Mouse (Mus musculus): ENCODE results near the gene Fbxl17. TPM values are rescaled to one million over a fixed set of nuclear protein-coding genes. Genes with fewer than 3 reads are reported as not detected.

Gene Fbxl17
- polyA plus RNA-seq, 1 experiment from 2014 or later = 3.8 TPM

DNA sequence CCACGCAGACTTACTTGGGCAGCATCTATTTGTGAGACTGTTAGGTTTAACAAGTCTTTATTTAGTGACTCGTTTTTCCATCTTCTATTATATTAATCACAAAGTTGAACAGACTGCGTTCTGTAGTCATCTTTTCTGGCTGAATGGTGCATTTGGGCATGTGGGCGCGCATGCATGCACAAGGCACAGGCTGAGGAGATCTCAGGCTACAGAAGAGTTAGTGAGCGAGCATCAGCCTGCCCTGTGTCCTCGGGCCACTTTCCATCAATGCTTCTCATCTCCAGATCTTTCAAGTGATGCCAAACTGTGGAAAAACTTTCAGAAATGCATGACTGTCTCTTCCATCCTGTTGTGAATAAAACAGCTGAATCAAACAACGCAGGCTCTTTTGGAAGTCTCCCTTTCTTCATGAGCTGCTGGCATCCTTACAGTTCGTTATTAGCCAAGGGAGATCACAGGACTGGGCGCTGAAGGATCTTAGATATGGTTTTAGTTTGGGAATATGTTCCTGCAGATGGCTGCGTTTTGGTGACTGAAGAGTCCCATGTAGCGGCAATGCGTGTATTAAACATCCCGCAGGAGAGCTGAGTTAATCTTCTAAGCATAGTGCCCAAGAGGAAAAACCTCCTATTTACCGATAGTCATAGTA lies 442.0 kb downstream of the Fbxl17 start:
- H3K9me3 ChIP-seq = no peaks in the 10 kb centered on the region
- 89% methylated on average over 15 of the region's 15 CpGs for WGBS
- 0 out of 2 replicates have a peak, but pooled peaks cover 3% of the 10 kb centered on the region for H3K27me3 ChIP-seq (replicated peaks; ENCODE audit: low read depth, poor library complexity, severe bottlenecking)
- no peak overlapping the region for H3K27ac ChIP-seq (replicated peaks)
- 0 out of 2 replicates have a peak, but pooled peaks cover 2% of the 10 kb centered on the region for H3K36me3 ChIP-seq (replicated peaks)
- no peak overlapping the region for H3K4me3 ChIP-seq
- H3K4me1 ChIP-seq = no peaks in the 10 kb centered on the region
- DNase-seq (ENCODE audit: low spot score) = no peak

DNA sequence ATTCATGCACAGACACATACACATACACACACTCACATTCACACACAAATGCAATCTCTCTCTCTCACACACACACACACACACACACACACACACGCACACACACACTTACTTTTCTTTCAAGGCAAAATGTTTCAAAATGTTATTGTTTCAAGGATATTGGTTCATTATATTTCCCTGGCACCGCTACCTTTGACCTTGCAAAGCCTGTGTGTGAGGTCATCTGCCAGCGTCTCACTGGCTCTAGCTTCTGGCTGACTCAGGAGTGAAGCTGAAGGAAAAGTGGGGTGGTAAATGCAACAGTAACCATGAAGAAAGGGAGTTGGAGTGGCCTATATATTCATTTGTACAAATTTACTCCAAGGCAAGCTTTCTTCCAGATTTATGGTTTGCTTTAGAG lies 442.8 kb downstream of the Fbxl17 start:
- DNase-seq (ENCODE audit: low spot score) = no peak
- Histone ChIP-seq H3K4me1 (no peaks in the 10 kb centered on the region), H3K4me3 (no peak overlapping the region), H3K9me3 (no peaks in the 10 kb centered on the region), H3K27me3 (replicated peaks; ENCODE audit: low read depth, poor library complexity, severe bottlenecking) (0 out of 2 replicates have a peak, but pooled peaks cover 3% of the 10 kb centered on the region), H3K36me3 (replicated peaks) (0 out of 2 replicates have a peak, but pooled peaks cover 2% of the 10 kb centered on the region), H3K27ac (replicated peaks) (no peak overlapping the region)
- 84% methylated on average over 3 of the region's 3 CpGs for WGBS

DNA sequence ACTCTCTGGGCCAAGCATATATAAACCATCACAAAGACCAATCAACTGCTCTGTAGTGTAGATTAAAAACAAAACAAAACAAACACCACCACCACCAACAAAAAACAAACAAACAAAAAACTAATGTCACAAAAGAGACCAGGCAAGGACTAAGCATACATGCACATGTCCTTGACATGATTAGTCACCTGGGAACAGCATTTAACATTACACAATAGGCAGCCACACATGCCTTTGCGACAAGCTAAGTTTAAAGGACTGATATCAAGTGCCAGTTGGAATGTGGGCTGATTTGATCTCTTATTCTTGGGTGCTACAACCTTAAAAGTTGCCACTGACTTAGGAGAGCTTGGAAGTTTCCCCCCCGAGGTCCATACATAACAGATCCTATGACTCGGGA lies 446.5 kb downstream of the Fbxl17 start:
- Histone ChIP-seq H3K27me3 (replicated peaks; ENCODE audit: low read depth, poor library complexity, severe bottlenecking) (no peaks in the 10 kb centered on the region), H3K9me3 (no peaks in the 10 kb centered on the region), H3K36me3 (replicated peaks) (no peaks in the 10 kb centered on the region), H3K4me3 (no peak overlapping the region), H3K4me1 (no peaks in the 10 kb centered on the region), H3K27ac (replicated peaks) (no peak overlapping the region)
- WGBS = 87% methylated on average over 3 of the region's 3 CpGs
- no peak for DNase-seq (ENCODE audit: low spot score)

DNA sequence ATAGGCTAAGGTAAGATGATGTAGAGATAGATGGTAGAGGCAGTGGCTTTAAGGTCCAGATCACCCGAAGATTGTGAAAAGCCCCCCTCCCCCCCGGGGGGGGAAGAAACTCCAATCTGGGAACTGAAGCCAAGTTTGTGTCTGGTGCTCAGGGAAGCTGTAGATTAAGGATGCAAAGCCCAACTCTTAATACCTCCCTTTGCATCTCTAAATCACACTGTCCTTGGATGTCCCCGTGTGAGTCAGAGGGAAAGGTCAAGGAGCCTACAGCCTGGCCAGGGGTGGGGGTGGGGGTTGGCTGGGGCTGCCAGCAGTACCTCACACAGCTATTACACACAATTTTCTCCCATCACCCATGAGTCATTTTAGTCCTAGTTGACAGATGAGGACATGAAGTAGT lies 453.4 kb downstream of the Fbxl17 start:
- DNase-seq (ENCODE audit: low spot score) = no peak
- Histone ChIP-seq H3K27ac (replicated peaks) (no peak overlapping the region), H3K27me3 (replicated peaks; ENCODE audit: low read depth, poor library complexity, severe bottlenecking) (no peaks in the 10 kb centered on the region), H3K36me3 (replicated peaks) (no peaks in the 10 kb centered on the region), H3K4me3 (no peak overlapping the region), H3K4me1 (peaks cover 25% of the 10 kb centered on the region), H3K9me3 (no peaks in the 10 kb centered on the region)
- WGBS = 55% methylated on average over 3 of the region's 3 CpGs

DNA sequence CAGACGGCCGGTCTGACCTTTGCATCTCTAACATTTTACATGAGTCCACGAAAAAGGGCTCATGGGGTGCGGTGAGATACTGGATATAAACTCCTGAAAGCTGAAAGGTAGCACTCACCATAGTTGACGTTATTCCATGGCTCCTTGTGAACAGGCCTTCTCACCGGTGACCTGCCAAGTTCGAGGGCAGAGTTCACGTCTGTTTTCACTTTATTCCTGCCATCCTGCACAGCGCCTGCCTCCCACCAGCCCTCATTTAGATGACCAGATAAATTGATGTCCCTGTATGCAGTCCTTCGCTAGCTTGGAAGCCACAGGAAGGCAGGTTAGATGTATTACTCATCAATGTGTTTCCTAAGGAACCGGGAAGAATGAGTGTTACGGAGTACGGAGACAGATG lies 454.5 kb downstream of the Fbxl17 start:
- no peak overlapping the region for H3K4me3 ChIP-seq
- 61% methylated on average over 13 of the region's 13 CpGs for WGBS
- H3K36me3 ChIP-seq (replicated peaks) = no peaks in the 10 kb centered on the region
- H3K9me3 ChIP-seq = peaks cover 9% of the 10 kb centered on the region; the same call in 1 of the 2 replicates
- no peak overlapping the region for H3K27ac ChIP-seq (replicated peaks)
- peaks cover 25% of the 10 kb centered on the region for H3K4me1 ChIP-seq
- H3K27me3 ChIP-seq (replicated peaks; ENCODE audit: low read depth, poor library complexity, severe bottlenecking) = no peaks in the 10 kb centered on the region
- DNase-seq (ENCODE audit: low spot score) = no peak

DNA sequence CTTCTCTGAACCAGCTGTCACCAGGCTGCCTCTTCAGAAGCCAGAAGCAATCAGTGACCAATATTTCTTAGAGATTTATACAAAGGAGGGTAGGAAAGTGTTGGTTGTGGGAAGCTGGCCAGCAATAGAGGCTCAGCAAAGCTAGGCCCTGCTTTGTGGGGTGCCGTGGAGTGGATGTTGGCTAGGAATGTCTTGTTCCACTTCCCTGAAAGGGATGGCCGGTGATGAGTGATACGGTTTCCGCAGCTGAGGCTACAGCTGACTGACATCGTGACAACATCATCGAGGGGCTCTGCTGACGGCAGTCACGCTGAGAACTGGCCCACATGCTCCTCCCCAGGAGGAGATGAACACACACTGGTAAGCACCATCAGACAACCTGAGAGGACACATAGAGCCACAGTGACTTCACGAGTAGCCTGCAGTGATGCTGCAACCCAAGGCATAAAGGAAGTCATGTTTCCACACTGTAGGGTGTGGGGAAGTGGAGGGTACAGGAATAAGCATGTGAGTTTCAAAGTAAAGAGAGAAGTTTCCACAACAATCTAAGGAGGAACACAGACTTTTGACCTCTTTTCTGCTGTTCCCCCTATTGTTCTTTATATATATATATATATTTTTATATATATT lies 456.7 kb downstream of the Fbxl17 start:
- no peak for DNase-seq (ENCODE audit: low spot score)

DNA sequence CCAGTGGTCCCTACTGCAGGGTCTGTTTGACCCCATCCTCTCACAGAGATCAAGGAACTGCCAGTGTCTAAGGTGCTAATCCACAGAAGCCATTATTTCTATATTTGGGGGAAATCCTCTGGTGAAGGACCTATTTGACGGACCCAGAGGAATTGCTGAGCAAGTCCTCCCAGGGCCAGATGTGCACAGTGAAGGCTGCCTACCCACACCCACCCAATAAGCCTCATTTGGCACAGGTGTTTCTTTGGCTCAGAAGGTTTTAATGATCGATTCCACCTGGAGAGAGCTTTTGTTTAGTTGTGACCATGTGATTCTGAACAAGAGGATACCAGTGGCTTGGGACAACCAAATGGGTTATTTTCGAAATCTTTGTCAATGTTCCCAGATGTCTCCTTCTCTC lies 462.3 kb downstream of the Fbxl17 start:
- no peak overlapping the region for H3K27ac ChIP-seq (replicated peaks)
- H3K9me3 ChIP-seq = peaks cover 16% of the 10 kb centered on the region; the same call in 1 of the 2 replicates
- H3K27me3 ChIP-seq (replicated peaks; ENCODE audit: low read depth, poor library complexity, severe bottlenecking) = no peaks in the 10 kb centered on the region
- WGBS = 82% methylated on average over 3 of the region's 3 CpGs
- no peak overlapping the region for H3K4me3 ChIP-seq
- H3K36me3 ChIP-seq (replicated peaks) = no peaks in the 10 kb centered on the region
- H3K4me1 ChIP-seq = peaks cover 10% of the 10 kb centered on the region
- DNase-seq (ENCODE audit: low spot score) = no peak

More for the DNA sequence above, 456.7 kb downstream of the Fbxl17 start:
- H3K4me1 ChIP-seq = peaks cover 25% of the 10 kb centered on the region
- no peaks in the 10 kb centered on the region for H3K27me3 ChIP-seq (replicated peaks; ENCODE audit: low read depth, poor library complexity, severe bottlenecking)
- H3K9me3 ChIP-seq = peaks cover 16% of the 10 kb centered on the region; the same call in 1 of the 2 replicates
- no peak overlapping the region for H3K4me3 ChIP-seq
- WGBS = 88% methylated on average over 9 of the region's 9 CpGs
- no peak overlapping the region for H3K27ac ChIP-seq (replicated peaks)
- no peaks in the 10 kb centered on the region for H3K36me3 ChIP-seq (replicated peaks)

DNA sequence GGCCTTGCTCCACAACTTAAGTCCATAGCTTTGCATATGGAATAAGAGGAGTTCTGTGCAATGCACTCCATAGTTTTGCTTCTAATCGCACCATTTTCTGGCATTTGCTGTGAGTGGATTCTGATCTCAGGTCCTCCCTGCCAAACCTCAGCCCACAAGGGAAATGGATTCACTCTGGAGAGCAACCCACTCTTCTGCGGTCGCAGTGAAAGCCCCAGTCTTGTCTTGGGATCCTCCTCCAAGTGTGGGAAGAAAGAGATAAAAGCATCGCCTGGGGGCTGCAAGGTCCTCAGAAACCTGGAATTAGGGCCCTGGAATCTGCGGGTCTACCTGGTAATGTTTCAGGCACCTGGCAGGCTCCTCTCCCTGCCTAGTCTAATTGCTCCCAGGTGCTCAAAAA lies 466.7 kb downstream of the Fbxl17 start:
- no peak overlapping the region for H3K27ac ChIP-seq (replicated peaks)
- WGBS = 72% methylated on average over 5 of the region's 5 CpGs
- no peaks in the 10 kb centered on the region for H3K9me3 ChIP-seq
- DNase-seq (ENCODE audit: low spot score) = no peak
- peaks cover 16% of the 10 kb centered on the region for H3K4me1 ChIP-seq
- no peak overlapping the region for H3K4me3 ChIP-seq
- H3K36me3 ChIP-seq (replicated peaks) = no peaks in the 10 kb centered on the region
- no peaks in the 10 kb centered on the region for H3K27me3 ChIP-seq (replicated peaks; ENCODE audit: low read depth, poor library complexity, severe bottlenecking)

DNA sequence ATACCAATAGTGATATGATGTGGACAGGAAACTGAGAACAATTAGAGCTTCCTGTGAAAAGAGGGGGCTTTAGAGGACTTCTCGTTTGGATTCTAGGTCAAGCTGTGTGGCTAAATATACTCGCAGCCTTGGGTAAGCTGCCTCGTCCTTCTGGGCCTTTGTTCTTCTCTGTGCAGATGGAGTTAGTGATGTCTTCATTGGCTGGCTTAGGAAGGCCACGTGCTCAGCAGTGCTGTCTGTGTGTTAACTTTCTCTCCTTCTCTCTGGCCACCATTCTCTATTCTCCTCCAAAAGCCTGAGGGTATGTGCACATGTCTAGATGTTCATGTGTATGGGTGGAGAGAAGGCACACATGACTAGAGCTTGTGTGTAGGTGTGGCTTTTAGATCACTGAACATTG lies 470.7 kb downstream of the Fbxl17 start:
- Histone ChIP-seq H3K9me3 (no peaks in the 10 kb centered on the region), H3K27me3 (replicated peaks; ENCODE audit: low read depth, poor library complexity, severe bottlenecking) (no peaks in the 10 kb centered on the region), H3K4me1 (peaks cover 36% of the 10 kb centered on the region), H3K36me3 (replicated peaks) (no peaks in the 10 kb centered on the region), H3K27ac (replicated peaks) (no peak overlapping the region), H3K4me3 (no peak overlapping the region)
- WGBS = 43% methylated on average over 4 of the region's 4 CpGs
- no peak for DNase-seq (ENCODE audit: low spot score)

DNA sequence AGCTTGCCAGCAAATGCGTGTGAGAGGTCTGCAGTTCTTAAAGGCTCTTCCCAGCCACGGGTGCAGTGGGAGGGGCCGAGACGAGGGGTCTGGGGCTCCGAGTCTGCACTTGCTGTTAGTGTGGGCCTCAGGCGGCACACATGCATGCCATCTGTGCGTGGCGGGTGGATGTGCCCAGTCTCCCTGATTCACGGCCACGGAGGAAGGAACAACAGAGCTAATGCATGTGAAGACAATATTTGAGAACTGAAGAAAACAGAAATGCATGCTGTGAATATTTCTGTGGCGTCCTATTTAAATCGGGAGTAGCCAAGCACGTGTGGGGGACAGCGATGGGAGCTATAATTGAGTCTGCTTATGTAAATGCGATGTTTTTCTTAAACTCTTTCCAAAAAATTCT lies 474.6 kb downstream of the Fbxl17 start:
- no peaks in the 10 kb centered on the region for H3K36me3 ChIP-seq (replicated peaks)
- DNase-seq (ENCODE audit: low spot score) = peak; percentile 56
- no peaks in the 10 kb centered on the region for H3K9me3 ChIP-seq
- peaks cover 29% of the 10 kb centered on the region for H3K4me1 ChIP-seq
- peak overlapping the region; percentile 69 for H3K27ac ChIP-seq (replicated peaks)
- 53% methylated on average over 15 of the region's 15 CpGs for WGBS
- no peaks in the 10 kb centered on the region for H3K27me3 ChIP-seq (replicated peaks; ENCODE audit: low read depth, poor library complexity, severe bottlenecking)
- H3K4me3 ChIP-seq = no peak overlapping the region

DNA sequence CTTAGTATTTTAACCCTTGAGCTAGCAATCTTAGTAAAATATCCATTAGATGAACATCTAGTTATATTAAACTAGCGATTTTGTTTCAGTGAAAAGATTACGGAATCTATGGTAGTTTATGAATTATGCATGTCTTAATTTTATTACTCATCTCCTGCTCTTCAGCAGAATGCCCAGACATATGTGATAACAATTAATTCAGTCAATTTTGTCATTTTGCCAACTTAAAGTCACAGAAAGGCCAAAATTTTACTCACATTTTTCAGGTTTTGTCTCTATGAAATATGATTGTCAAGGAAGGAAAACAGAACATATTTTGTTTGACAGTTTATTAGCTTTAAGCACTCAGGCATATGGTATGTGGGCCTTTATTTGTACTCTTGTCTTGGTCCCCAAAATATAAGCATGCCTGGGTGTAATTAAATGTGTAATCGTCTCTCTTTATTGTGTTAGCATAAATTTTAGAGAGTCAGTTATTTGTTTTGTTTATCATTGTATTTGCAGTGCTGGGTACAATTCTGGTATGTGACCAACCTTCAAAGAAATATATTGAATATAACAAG lies 482.1 kb downstream of the Fbxl17 start:
- WGBS = 93% methylated on average over 3 of the region's 3 CpGs
- H3K27ac ChIP-seq (replicated peaks) = no peak overlapping the region
- H3K4me1 ChIP-seq = no peaks in the 10 kb centered on the region
- H3K9me3 ChIP-seq = no peaks in the 10 kb centered on the region
- no peaks in the 10 kb centered on the region for H3K36me3 ChIP-seq (replicated peaks)
- no peaks in the 10 kb centered on the region for H3K27me3 ChIP-seq (replicated peaks; ENCODE audit: low read depth, poor library complexity, severe bottlenecking)
- no peak overlapping the region for H3K4me3 ChIP-seq
- no peak for DNase-seq (ENCODE audit: low spot score)

DNA sequence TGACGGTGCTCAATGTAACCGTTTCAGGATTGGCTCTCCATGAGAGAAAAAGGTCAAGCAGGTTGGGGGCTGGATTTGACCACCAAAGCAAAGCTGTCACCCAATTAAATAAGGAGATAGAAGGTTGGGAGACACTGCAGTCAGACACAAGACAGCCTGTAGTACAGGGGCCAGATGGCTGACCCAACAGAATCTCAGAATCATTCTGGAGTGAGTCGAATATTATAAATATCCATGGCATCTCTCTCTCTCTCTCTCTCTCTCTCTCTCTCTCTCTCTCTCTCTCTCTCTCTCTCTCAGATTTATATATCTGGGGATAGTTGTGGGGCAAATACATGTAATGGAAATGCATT lies 487.3 kb downstream of the Fbxl17 start:
- Histone ChIP-seq H3K36me3 (replicated peaks) (no peaks in the 10 kb centered on the region), H3K9me3 (no peaks in the 10 kb centered on the region), H3K27ac (replicated peaks) (no peak overlapping the region; the same call in 1 of the 2 replicates), H3K4me3 (no peak overlapping the region), H3K4me1 (peaks cover 35% of the 10 kb centered on the region), H3K27me3 (replicated peaks; ENCODE audit: low read depth, poor library complexity, severe bottlenecking) (no peaks in the 10 kb centered on the region)
- WGBS = 77% methylated on average over 3 of the region's 3 CpGs
- no peak for DNase-seq (ENCODE audit: low spot score)

Measured in embryonic facial prominence, embryonic 10.5 days (tissue).